Mouse (Mus musculus) CH12.LX (cell line): ENCODE results near the gene Rerg. TPM values are rescaled to one million over a fixed set of nuclear protein-coding genes. Genes with fewer than 3 reads are reported as not detected.
A peak's percentile ranks its signal among the peaks of the same experiment; 100 is the strongest.

ENCODE experiments used
- DNase-seq: peaks from one replicate; pipeline ENCODE4 v3.0.0-alpha.2; 2013; ENCODE audit errors: extremely low read depth
- H3K27ac ChIP-seq: 2 replicates; pipeline ENCODE4 v1.5.1; 2012; ENCODE audit warnings: low read depth, mild to moderate bottlenecking, control low read depth, moderate library complexity; ENCODE audit not compliant: insufficient read depth
- H3K27me3 ChIP-seq: replicated peaks from 2 replicates; pipeline ENCODE3; 2012; ENCODE audit warnings: inconsistent platforms
- H3K36me3 ChIP-seq, 2 experiments: replicated peaks in 1 of 2; 2 replicates each; pipeline versions ENCODE3 to v1.6.1; 2012; ENCODE audit warnings: inconsistent platforms in 1 of 2, low read length in 1 of 2, mild to moderate bottlenecking in 1 of 2, mixed read lengths in 1 of 2, moderate library complexity in 1 of 2; ENCODE audit not compliant: control insufficient read depth in 1 of 2, insufficient read depth in 1 of 2
- H3K4me1 ChIP-seq, 2 experiments: 2 replicates each; pipeline ENCODE4 v1.6.1; 2012; ENCODE audit warnings: inconsistent platforms in 1 of 2, moderate library complexity in 1 of 2; ENCODE audit not compliant: insufficient read depth in 2 of 2, control insufficient read depth in 1 of 2
- H3K4me2 ChIP-seq: 2 replicates; pipeline ENCODE4 v1.6.1; 2012; ENCODE audit warnings: low read depth, mild to moderate bottlenecking, control low read depth; ENCODE audit not compliant: poor library complexity, insufficient read depth, severe bottlenecking
- H3K4me3 ChIP-seq, 3 experiments: fragments of 150-350 bp in 1 of 3; sonication (generic) in 1 of 3; replicated peaks in 1 of 3; 2 replicates each; pipeline versions ENCODE3 to v1.5.1; 2011 to 2012; ENCODE audit warnings: low read depth in 2 of 3, low read length in 2 of 3, mild to moderate bottlenecking in 2 of 3, moderate library complexity in 2 of 3, control low read depth in 1 of 3, improper control_type of control experiment in 1 of 3, inconsistent platforms in 1 of 3, mixed read lengths in 1 of 3; ENCODE audit not compliant: poor library complexity in 1 of 3
- H3K79me2 ChIP-seq: replicated peaks from 2 replicates; pipeline ENCODE4 v1.6.1; 2012; ENCODE audit warnings: mild to moderate bottlenecking, moderate library complexity; ENCODE audit not compliant: control insufficient read depth, poor library complexity, insufficient read depth, severe bottlenecking; ENCODE audit errors: extremely low read depth
- H3K9ac ChIP-seq: 2 replicates; pipeline ENCODE4 v1.6.1; 2012; ENCODE audit warnings: low read depth, mild to moderate bottlenecking, control low read depth, moderate library complexity; ENCODE audit not compliant: insufficient read depth
- H3K9me3 ChIP-seq: replicated peaks from 2 replicates; pipeline ENCODE3; 2012; ENCODE audit warnings: low read length, inconsistent platforms, mixed read lengths
- BHLHE40 ChIP-seq: IDR thresholded peaks from 2 replicates; pipeline ENCODE4 v1.6.1; 2011; ENCODE audit warnings: mild to moderate bottlenecking, low read depth, low read length, improper control_type of control experiment
- CHD2 ChIP-seq: IDR thresholded peaks from 2 replicates; pipeline ENCODE4 v1.6.1; 2011; ENCODE audit warnings: low read length, improper control_type of control experiment
- CTCF ChIP-seq, 2 experiments: IDR thresholded peaks in 1 of 2; conservative IDR thresholded peaks in 1 of 2; 2 replicates each; pipeline ENCODE4 v1.5.1; 2011 to 2012; ENCODE audit warnings: low read depth in 2 of 2, low read length in 2 of 2, improper control_type of control experiment in 1 of 2, inconsistent platforms in 1 of 2, mild to moderate bottlenecking in 1 of 2, moderate library complexity in 1 of 2
- E2F4 ChIP-seq: IDR thresholded peaks from 2 replicates; pipeline ENCODE4 v1.6.1; 2011; ENCODE audit warnings: low read depth, low read length, improper control_type of control experiment; ENCODE audit not compliant: insufficient replicate concordance
- ELF1 ChIP-seq: IDR thresholded peaks from 2 replicates; pipeline ENCODE4 v1.6.1; 2014; ENCODE audit warnings: low read depth, mild to moderate bottlenecking, inconsistent platforms, low read length, improper control_type of control experiment
- ETS1 ChIP-seq: conservative IDR thresholded peaks from 2 replicates; pipeline ENCODE4 v1.6.1; 2012; ENCODE audit warnings: low read depth, mild to moderate bottlenecking, inconsistent platforms, low read length, improper control_type of control experiment, moderate library complexity
- GABPA ChIP-seq: IDR thresholded peaks from 2 replicates; pipeline ENCODE4 v1.6.1; 2012; ENCODE audit warnings: low read depth, low read length, improper control_type of control experiment, inconsistent platforms; ENCODE audit not compliant: insufficient replicate concordance
- HCFC1 ChIP-seq: IDR thresholded peaks from 2 replicates; pipeline ENCODE4 v1.6.1; 2012; ENCODE audit warnings: low read depth, mild to moderate bottlenecking, inconsistent platforms, low read length, improper control_type of control experiment
- IRF4 ChIP-seq: IDR thresholded peaks from 2 replicates; pipeline ENCODE4 v1.6.1; 2014; ENCODE audit warnings: low read depth, mild to moderate bottlenecking, inconsistent platforms, low read length, improper control_type of control experiment
- JUND ChIP-seq: conservative IDR thresholded peaks from 2 replicates; pipeline ENCODE4 v1.6.1; 2011; ENCODE audit warnings: low read depth, low read length, improper control_type of control experiment
- KAT2A ChIP-seq: IDR thresholded peaks from 2 replicates; pipeline ENCODE4 v1.6.1; 2012; ENCODE audit warnings: low read length, improper control_type of control experiment, inconsistent platforms; ENCODE audit not compliant: insufficient replicate concordance
- MAFK ChIP-seq: IDR thresholded peaks from 2 replicates; pipeline ENCODE4 v1.6.1; 2011; ENCODE audit warnings: low read length, improper control_type of control experiment; ENCODE audit not compliant: insufficient replicate concordance
- MAX ChIP-seq: IDR thresholded peaks from 2 replicates; pipeline ENCODE4 v1.6.1; 2011; ENCODE audit warnings: low read length, improper control_type of control experiment
- MAZ ChIP-seq: IDR thresholded peaks from 2 replicates; pipeline ENCODE4 v1.6.1; 2012; ENCODE audit warnings: low read depth, mild to moderate bottlenecking, inconsistent platforms, low read length, improper control_type of control experiment, moderate library complexity
- MXI1 ChIP-seq: IDR thresholded peaks from 2 replicates; pipeline ENCODE4 v1.6.1; 2011; ENCODE audit warnings: mild to moderate bottlenecking, low read depth, low read length, improper control_type of control experiment
- MYC ChIP-seq: IDR thresholded peaks from 2 replicates; pipeline ENCODE4 v1.6.1; 2011; ENCODE audit warnings: low read depth, mild to moderate bottlenecking, improper control_type of control experiment, low read length
- NELFE ChIP-seq: IDR thresholded peaks from 2 replicates; pipeline ENCODE4 v1.6.1; 2011; ENCODE audit warnings: low read depth, low read length, improper control_type of control experiment
- POLR2A ChIP-seq: IDR thresholded peaks from 2 replicates; pipeline ENCODE4 v1.6.1; 2011; ENCODE audit warnings: low read depth, mild to moderate bottlenecking, improper control_type of control experiment, low read length
- POLR2AphosphoS2 ChIP-seq: IDR thresholded peaks from 2 replicates; pipeline ENCODE4 v1.6.1; 2011; ENCODE audit warnings: low read depth, low read length, improper control_type of control experiment
- RAD21 ChIP-seq: IDR thresholded peaks from 2 replicates; pipeline ENCODE4 v1.6.1; 2011; ENCODE audit warnings: low read depth, mild to moderate bottlenecking, low read length, improper control_type of control experiment, moderate library complexity
- RCOR1 ChIP-seq: conservative IDR thresholded peaks from 2 replicates; pipeline ENCODE4 v1.6.1; 2012; ENCODE audit warnings: low read depth, mild to moderate bottlenecking, inconsistent platforms, low read length, improper control_type of control experiment
- SIN3A ChIP-seq: IDR thresholded peaks from 2 replicates; pipeline ENCODE4 v1.6.1; 2012; ENCODE audit warnings: low read length, improper control_type of control experiment, inconsistent platforms
- SMC3 ChIP-seq: IDR thresholded peaks from 2 replicates; pipeline ENCODE4 v1.6.1; 2011; ENCODE audit warnings: low read depth, low read length, improper control_type of control experiment
- TBP ChIP-seq: conservative IDR thresholded peaks from 2 replicates; pipeline ENCODE4 v1.6.1; 2011; ENCODE audit warnings: low read depth, low read length, improper control_type of control experiment
- TCF12 ChIP-seq: IDR thresholded peaks from 2 replicates; pipeline ENCODE4 v1.6.1; 2014; ENCODE audit warnings: low read depth, mild to moderate bottlenecking, inconsistent platforms, low read length, improper control_type of control experiment
- UBTF ChIP-seq: IDR thresholded peaks from 2 replicates; pipeline ENCODE4 v1.6.1; 2012; ENCODE audit warnings: low read depth, mild to moderate bottlenecking, inconsistent platforms, low read length, improper control_type of control experiment, moderate library complexity
- USF1 ChIP-seq: IDR thresholded peaks from 2 replicates; pipeline ENCODE4 v1.6.1; 2014; ENCODE audit warnings: low read depth, mild to moderate bottlenecking, inconsistent platforms, low read length, improper control_type of control experiment
- USF2 ChIP-seq: conservative IDR thresholded peaks from 2 replicates; pipeline ENCODE4 v1.6.1; 2011; ENCODE audit warnings: low read depth, low read length, improper control_type of control experiment
- ZC3H11A ChIP-seq: IDR thresholded peaks from 2 replicates; pipeline ENCODE4 v1.6.1; 2012; ENCODE audit warnings: low read depth, mild to moderate bottlenecking, inconsistent platforms, low read length, improper control_type of control experiment
- ZKSCAN1 ChIP-seq: IDR thresholded peaks from 2 replicates; pipeline ENCODE4 v1.6.1; 2012; ENCODE audit warnings: low read depth, inconsistent platforms, low read length, improper control_type of control experiment, borderline replicate concordance
- ZMIZ1 ChIP-seq: IDR thresholded peaks from 2 replicates; pipeline ENCODE4 v1.6.1; 2012; ENCODE audit warnings: low read depth, mild to moderate bottlenecking, inconsistent platforms, low read length, improper control_type of control experiment
- dilution Hi-C: fragments of 300-500 bp; cut with MboI; formaldehyde crosslinking; loops from 2 replicates; pipeline ENCODE4 v1.14.3; 2020; ENCODE audit warnings: low sequenced_read_pairs; ENCODE audit not compliant: extremely low pct_unique_long_range_greater_than_20kb, extremely low pct_ligation_motif_present
- in situ Hi-C: fragments of 300-500 bp; cut with MboI; formaldehyde crosslinking; loops from 3 replicates; pipeline ENCODE4 v1.14.3; 2019; ENCODE audit warnings: low sequenced_read_pairs, low pct_ligation_motif_present, low pct_unique_long_range_greater_than_20kb, mixed read lengths
- polyA plus RNA-seq: library from polyadenylated mRNA; unstranded; fragments of >175 nt; gene quantifications from 2 replicates; pipeline ENCODE4 v1.2.1, GENCODE M21; 2012; ENCODE audit warnings: low read depth; ENCODE audit not compliant: insufficient read length
- total RNA-seq, 2 experiments: library from RNA; depleted of rRNA; stranded (reverse); fragments of 300-350 nt in 1 of 2; fragments of >200 nt in 1 of 2; gene quantifications; 2 replicates each; pipeline ENCODE4 v1.2.3; 2012 to 2014

The Rerg gene
- total and polyA plus RNA-seq, 3 experiments, result not detected

GRCm38 (mm10) chr6:137053464-137053863 lies 116.8 kb downstream of the Rerg start:
- no peaks in the 10 kb centered on the region for H3K4me1 ChIP-seq
- in situ Hi-C loops (no loop called here), dilution Hi-C loops (no loop called here)

GRCm38 (mm10) chr6:137053006-137053405 lies 117.3 kb downstream of the Rerg start:
- Histone ChIP-seq H3K79me2 (no peaks in the 10 kb centered on the region), H3K4me2 (no peak overlapping the region), H3K27ac (no peak overlapping the region), H3K4me1 (no peaks in the 10 kb centered on the region), H3K4me3 (no peak overlapping the region), H3K36me3 (no peaks in the 10 kb centered on the region), H3K27me3 (peaks cover 7% of the 10 kb centered on the region), H3K9me3 (peaks cover 5% of the 10 kb centered on the region), H3K9ac (no peak overlapping the region)
- in situ Hi-C loops (no loop called here), dilution Hi-C loops (no loop called here)
- TF ChIP-seq KAT2A, result no peak
- TF ChIP-seq POLR2A, result no peak
- no peak for TF ChIP-seq ZKSCAN1
- TF ChIP-seq USF2, result no peak
- no peak for TF ChIP-seq BHLHE40
- TF ChIP-seq MAFK, result no peak
- TF ChIP-seq IRF4, result no peak
- no peak for TF ChIP-seq HCFC1
- no peak for TF ChIP-seq MAZ
- no peak for TF ChIP-seq ELF1
- TF ChIP-seq JUND, result no peak
- no peak for TF ChIP-seq SMC3
- TF ChIP-seq CTCF (conservative IDR thresholded peaks at IDR 0.05 in 1 of 2, IDR thresholded peaks at IDR 0.05 in 1 of 2; ENCODE audit: low read depth in 2 of 2, low read length in 2 of 2), result no peak
- TF ChIP-seq RCOR1, result no peak
- TF ChIP-seq UBTF, result no peak
- TF ChIP-seq ZMIZ1, result no peak
- TF ChIP-seq SIN3A, result no peak
- TF ChIP-seq USF1, result no peak
- no peak for TF ChIP-seq RAD21
- no peak for DNase-seq

More at GRCm38 (mm10) chr6:137053464-137053863, 116.8 kb downstream of the Rerg start:
- Histone ChIP-seq H3K4me3 (no peak overlapping the region), H3K36me3 (no peaks in the 10 kb centered on the region), H3K79me2 (no peaks in the 10 kb centered on the region), H3K9ac (no peak overlapping the region), H3K27ac (no peak overlapping the region), H3K9me3 (peaks cover 5% of the 10 kb centered on the region), H3K27me3 (peaks cover 10% of the 10 kb centered on the region), H3K4me2 (no peak overlapping the region)
- peak; percentile 59 for DNase-seq
- peak; percentile 79 to 82 for TF ChIP-seq CTCF (conservative IDR thresholded peaks at IDR 0.05 in 1 of 2, IDR thresholded peaks at IDR 0.05 in 1 of 2; ENCODE audit: low read depth in 2 of 2, low read length in 2 of 2)
- no peak for TF ChIP-seq MYC
- no peak for TF ChIP-seq NELFE
- no peak for TF ChIP-seq E2F4
- no peak for TF ChIP-seq MAX
- TF ChIP-seq POLR2AphosphoS2, result no peak
- TF ChIP-seq SMC3, result peak; percentile 67
- no peak for TF ChIP-seq HCFC1
- no peak for TF ChIP-seq JUND
- no peak for TF ChIP-seq USF2
- TF ChIP-seq ZMIZ1, result no peak
- no peak for TF ChIP-seq MXI1
- no peak for TF ChIP-seq CHD2
- TF ChIP-seq TBP, result no peak
- TF ChIP-seq SIN3A, result no peak
- no peak for TF ChIP-seq ZC3H11A
- no peak for TF ChIP-seq ZKSCAN1
- no peak for TF ChIP-seq IRF4
- TF ChIP-seq UBTF, result no peak
- TF ChIP-seq TCF12, result no peak
- 0 out of 2 replicates have a peak, but pooled peaks have one; percentile 10 for TF ChIP-seq MAFK
- no peak for TF ChIP-seq ELF1
- TF ChIP-seq RAD21, result peak; percentile 81
- TF ChIP-seq GABPA, result no peak
- no peak for TF ChIP-seq KAT2A
- TF ChIP-seq BHLHE40, result no peak
- no peak for TF ChIP-seq ETS1
